Mouse (Mus musculus): ENCODE measurements around the gene Fam71e1. TPM values are rescaled to one million over a fixed set of nuclear protein-coding genes. Genes with fewer than 3 reads are reported as not detected.

Fam71e1 gene
- total RNA-seq, 4 experiments from 2014 or later = 3.4 to 5.4 (median 4.4) TPM

DNA sequence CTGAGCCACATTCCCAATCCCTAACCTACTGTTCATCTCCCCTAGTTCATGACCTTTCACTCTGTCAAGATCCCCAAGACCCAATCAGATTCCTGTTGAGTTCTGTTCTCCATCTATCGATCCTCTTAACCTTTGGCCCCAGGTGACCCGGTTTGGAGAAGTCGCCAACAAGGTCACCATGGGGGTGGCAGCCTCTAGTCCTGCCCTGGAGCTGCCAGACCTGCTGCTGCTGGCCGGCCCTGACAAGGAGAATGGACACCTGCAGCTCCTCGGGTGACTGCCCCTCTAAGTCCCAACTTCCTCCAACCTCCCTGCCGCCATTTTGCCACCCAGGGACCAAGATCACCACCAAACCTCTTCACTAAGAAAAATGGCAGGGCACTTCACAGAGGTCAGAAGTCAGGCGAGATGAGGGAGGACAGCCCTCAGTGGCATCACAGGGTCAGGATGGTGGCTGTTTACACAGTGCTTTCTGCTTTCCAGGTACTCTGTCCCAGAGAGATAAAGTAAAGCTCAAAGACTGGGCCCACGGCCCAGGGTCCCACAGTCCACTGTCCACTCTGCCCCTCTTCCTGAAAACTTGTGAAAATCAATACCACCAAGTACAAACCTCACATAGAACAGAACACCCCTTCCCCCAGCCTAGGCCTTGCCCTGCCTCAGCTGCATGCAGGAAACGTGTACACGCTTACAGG, 1.1 kb downstream of the Fam71e1 start:
- peak in 1 of 2 experiments; percentile 8 for DNase-seq (ENCODE audit: low spot score in 2 of 2)

DNA sequence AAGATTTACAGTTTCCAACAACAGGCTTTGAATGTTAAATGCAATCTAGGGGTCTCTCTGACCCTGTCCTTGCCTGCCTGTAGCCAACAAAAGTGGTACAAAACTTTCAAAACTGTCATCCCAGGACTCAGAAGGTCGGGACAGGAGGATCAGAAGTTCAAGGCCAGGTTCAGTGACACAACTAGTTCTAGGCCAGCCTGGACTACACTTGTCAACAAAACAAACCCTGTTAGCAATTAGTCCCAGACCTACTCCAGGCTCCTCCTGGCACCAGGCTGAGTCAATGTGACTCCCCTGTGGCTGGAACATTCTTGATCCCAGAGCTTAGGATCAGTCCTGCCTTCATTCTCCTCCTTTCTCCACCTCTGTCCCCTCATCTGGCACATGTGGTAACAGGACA, 2.5 kb downstream of the Fam71e1 start:
- DNase-seq (ENCODE audit: low spot score in 2 of 2) = peak in 1 of 2 experiments; percentile 2

DNA sequence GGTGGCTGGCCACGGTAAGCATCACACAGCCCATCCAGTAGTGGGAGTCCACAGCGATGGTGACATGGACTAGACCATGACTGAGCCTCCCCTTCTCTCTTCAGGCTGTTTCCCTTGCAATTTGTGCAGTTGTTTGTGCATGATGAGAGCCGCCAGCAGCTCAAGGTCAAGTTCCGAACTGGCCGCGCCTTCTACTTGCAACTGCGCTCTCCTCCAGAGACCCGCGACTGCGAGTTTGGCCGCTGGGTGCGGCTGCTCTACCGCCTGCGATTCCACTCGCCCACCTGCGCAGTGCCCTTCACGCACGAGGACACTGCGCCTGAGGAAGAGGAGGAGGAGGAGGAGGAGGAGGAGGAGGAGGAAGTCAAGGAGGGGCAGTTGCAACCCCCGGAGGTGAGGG, 3.7 kb downstream of the Fam71e1 start:
- DNase-seq (ENCODE audit: low spot score in 2 of 2) = peak in 1 of 2 experiments; percentile 15

DNA sequence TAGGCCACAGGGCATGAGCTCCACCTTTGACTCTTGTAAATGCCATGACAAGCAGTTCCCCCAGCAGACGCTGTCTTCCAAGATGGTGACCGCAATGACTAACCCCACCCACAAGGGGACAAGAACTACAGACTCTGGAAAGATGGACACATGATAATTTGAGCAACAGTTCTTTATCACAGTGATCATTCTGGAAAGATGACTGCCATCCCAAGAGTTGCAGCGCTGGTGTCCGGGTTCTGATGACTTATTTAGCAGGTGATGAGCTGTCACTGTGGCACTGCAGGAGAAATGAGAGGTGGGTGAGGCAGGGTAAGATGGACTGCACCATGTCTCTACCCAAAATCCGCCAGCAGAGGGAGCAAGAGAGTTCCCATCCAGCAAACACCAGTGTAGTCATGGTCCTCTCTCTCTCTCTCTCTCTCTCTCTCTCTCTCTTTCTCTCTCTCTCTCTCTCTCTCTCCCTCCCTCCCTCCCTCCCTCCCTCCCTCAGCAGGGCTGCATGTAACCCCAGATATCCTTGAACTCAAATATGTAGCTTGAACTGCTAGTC, 5.3 kb downstream of the Fam71e1 start:
- peak in 1 of 2 experiments; percentile 45 for DNase-seq (ENCODE audit: low spot score in 2 of 2)

DNA sequence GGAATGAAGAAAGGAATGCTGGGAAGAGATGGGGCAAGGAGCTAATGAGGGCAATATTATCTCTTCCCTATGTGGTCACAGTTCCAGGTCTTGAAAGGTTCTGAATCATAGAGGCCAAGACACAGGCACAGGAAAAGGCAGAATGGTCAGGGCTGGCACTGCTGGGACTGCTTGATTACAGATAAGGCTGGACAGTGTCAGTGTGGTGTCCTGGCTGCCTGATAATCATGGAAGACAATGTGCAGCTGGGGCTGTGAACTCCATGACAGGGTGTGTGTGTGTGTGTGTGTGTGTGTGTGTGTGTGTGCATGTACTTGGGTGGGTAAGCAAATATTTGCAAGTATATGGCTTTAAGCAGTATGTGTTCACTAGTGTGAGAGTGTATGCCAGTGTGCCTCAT, 11.1 kb downstream of the Fam71e1 start:
- no peak for DNase-seq (ENCODE audit: low spot score in 2 of 2)

DNA sequence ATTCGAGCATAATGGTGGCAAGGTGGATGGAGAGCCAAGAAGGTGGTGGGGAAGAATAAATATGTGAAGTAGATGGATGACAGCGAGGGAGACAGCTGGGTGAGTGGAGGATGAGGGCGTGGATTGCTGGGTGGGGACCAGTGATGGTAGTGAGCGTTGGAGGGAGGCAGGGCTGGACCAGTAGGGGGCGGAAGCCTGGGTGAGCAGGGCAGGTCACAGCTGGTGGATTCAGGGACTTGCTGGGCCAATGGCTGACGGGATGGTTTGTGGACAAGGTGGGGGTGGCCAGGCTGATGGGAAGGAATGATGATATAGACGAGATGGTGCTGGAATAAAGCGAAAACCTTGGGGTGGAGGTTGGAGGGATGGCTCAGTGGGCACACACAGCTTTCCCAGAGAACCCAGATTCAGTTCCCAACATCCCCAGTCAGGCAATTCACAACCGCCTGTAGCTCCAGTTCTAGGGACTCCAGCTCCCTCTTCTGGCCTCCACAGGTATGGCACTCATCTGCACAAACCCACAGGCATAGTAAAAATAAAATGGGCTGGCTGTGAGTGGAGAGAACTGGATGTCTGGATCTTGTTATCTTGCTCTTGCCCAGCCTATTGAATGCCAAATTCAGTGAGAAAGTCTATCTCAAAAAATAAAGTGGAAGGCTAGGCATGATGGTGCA, 23.0 kb downstream of the Fam71e1 start:
- DNase-seq (ENCODE audit: low spot score in 2 of 2) = no peak

DNA sequence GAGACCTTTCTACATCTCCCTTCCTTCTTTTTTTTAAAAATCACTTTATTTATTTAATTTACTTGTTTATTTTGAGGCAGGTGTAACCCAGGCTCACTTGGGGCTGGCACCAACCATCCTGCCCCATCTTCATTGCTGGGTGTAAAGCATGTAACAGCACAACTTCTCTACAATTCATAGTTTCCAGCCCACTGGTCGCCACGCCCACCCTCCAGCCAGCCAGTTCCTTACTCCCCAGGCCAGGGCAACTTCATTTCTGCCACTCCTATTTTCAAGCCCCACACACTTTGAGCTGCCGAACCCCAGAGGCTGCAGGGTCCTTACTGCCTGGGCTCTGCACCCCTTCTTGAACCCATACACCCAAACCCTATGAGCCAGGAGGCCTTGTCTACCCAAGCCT, 24.6 kb downstream of the Fam71e1 start:
- no peak for DNase-seq (ENCODE audit: low spot score in 2 of 2)

DNA sequence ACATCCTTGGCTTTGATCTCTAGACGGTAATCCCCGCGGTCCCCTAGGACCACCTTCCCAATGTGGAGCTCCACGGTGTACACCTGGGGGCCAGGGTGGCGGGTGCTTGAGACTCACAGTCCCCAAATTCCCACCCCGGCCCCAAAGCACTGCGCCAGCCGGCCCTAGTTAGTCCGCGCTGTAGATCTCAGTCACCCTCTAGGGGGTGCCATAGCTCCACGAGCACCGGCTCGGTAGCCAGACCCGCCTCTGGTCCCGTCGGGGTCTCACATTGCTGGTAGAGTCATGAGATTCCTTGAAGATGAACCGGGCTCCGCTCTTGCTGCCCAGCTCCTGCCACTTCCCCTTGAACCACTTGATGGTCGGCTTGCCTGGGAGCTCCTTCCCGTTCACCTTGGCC, 25.3 kb downstream of the Fam71e1 start:
- DNase-seq (ENCODE audit: low spot score in 2 of 2) = peak in 1 of 2 experiments; percentile 64

DNA sequence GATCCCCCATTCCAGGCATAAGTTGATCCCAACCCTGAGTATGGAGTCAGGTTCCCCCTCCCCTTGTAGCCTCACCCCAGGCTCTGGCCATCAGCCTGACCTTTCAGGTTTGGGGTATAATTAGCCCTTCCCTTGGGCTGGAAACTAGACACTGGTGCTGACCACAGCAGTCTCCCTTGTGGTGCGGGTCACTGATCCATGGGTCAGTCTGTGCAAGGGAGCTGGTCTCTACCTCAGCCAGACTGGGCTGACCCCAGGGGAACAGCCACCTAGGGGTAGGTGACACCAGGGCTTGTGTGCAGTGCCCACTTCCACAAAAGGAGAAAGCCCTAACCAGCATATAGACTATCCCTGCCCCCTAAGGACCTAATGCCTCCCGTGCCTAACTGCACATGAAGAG, 26.7 kb downstream of the Fam71e1 start:
- peak; percentile 75 to 81 for DNase-seq (ENCODE audit: low spot score in 2 of 2)

DNA sequence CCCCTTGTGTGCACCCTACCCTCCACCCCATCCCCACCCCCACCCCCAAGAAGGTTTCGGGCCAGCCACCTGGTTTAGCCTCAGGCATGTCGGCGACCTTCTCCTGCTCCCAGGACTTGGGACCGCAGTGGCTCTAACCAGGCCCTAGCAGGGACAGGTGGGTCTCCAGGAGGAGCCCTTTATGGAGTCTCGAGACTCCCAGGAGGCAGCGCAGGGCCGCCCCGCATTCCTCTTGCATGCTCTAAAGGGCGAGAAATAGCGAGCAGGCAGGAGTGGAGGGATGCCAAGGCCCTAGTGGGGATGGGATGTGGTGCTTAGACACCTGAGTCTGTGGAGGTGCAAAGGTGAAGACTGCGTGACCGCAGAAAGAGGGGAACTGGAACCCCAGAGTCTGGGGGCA, 28.1 kb downstream of the Fam71e1 start, which contains the start of gene Mybpc2:
Mybpc2 (minus strand) TSS at position 155 of the 400 bp plus-strand sequence.
- DNase-seq (ENCODE audit: low spot score in 2 of 2) = peak; percentile 80 to 90

DNA sequence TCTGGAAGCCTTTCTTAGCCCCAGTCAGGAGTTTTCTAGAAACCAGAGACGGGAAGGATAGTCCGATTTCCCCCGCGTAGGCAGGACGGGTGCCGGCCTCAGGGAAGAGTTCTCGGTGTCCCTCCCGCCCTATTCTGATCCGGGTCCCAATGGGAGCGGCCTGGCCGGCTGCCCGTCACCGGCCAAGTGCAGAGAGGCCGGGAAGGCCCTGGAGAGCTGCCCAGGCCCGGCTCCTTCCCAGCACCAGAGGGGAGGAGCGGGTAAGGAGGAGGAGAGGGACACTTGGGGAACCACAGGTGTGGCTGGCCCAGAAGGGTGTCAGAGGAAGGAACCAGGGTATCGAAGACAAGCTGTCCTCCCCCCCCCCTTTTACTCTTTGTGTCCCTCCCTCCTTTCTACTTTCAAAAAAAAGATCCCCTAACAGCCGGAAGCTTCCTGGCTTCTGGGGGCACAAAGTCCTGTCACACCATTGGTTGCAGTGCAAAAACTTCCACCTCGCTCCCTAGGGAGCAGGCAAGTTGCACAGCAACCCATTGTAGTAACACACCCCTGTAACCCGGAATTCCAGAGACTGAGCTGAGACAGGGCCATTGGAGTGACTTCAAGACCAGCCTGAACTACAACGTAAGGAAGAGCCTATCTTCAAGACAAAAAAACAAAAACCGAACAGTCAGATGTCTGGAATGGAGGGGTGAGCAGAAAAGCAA, 28.9 kb downstream of the Fam71e1 start:
- DNase-seq (ENCODE audit: low spot score in 2 of 2) = peak; percentile 94 to 97

DNA sequence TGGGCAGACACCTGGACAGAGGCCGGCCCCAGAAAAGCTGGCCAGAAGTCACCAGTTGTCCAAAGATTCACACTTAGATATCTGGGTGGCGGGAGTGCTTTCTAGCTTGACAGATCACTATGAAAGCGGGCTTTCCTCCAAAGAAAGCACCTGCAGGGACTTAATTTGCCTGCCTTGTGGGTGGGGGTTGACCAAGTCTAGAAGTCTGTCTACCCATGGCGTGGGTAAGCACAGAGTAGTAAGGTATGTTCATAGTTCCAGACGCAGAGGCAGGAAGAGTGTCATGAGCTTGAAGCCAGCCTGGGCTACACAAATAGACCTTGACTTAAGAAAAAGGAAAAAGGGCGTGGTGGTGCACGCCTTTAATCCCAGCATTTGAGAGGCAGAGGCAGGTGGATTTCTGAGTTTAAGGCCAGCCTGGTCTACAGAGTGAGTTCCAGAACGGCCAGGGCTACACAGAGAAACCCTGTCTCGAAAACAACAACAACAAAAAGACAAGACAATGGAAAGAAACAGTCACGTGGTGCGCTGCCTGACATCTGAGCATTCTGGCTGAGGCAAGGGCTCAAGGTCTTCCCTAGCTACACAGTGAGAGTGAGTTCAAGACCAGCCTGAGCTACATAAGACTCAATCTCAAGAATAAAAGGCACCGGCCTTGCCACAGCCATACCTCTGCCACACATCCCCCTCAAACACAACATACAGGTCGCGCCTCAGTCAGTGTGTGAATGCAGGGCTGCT, 30.2 kb downstream of the Fam71e1 start:
- DNase-seq (ENCODE audit: low spot score in 2 of 2) = no peak

DNA sequence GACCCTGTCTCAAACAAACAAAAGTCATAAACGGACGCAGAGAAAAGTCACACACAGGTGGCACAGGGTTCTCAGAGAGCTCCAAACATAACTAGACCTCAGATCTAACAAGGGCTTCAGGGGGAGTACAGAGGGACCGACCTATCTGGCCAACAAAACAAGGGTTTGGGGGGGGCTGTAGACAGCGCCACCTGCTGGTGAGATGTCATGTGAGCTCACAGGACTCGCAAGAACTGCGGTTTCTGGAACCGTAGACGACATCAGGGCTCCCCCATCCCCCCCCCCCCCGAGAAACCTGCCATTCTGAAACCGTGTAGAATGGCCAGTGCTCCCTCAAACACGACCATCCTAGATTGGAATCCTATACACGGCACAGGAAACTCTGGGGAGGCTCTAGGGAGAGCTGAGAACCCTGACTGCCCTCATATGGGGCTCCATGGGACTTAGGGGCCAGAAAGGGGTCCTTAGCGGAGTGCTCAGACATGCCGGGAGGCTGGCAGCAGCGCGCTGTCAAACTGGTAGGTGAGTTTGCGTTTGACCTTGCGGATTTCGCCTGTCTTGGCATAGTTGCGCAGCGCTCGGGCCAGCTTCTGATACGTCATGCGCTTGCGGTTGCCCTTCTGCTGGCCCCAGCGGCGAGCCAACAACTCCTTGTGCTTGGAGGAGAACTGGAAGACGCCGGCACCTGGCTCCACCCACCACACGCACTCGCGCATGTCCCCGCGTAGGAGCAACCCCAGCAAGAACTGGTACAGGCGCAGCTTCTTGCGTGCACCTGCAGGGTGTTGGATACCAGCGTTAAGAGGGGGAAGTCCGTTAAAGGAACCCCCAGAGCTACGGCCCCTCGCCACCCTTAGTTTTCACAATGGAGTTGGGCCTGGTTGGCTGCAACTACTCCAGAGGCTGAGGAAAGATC, 31.4 kb downstream of the Fam71e1 start:
- DNase-seq (ENCODE audit: low spot score in 2 of 2) = peak; percentile 84 to 88

DNA sequence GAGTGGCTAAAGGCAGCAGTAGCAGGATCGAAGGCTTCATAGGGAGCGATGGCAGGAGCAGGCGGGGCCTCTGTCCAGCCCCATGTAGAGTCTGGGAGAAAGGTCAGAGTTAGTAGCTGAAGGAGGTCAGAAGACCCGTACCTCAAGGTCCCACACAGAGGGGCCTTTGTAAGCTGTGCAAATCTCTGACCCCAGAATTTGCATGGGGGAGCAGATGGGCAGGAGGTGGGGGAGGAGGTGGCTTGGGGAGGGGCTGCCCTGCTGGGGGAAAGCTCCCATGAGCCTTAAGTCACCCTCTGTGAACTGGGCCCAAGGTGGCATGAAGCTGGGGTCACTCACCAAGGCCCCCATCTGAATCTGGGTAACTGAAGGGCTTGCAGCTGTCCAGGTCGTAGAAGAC, 33.1 kb downstream of the Fam71e1 start:
- DNase-seq (ENCODE audit: low spot score in 2 of 2) = no peak

DNA sequence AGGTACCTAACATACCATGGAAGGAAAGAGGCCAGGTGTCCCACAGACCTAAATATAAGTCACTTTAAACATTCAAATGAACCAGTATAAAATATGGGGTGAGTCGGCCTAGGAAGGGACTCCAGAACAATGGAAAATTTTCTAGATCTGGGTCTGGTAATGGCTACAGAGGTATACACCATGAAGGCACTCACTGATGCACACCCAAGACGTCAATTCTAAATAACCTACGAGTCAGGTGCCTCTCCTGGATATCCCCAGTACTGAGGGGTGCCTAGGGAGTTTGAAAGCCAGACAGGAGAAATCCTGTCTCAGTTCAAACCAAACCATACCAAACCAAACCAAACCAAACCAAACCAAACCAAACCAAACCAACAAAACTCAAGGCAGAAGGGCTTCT, 34.1 kb downstream of the Fam71e1 start:
- DNase-seq (ENCODE audit: low spot score in 2 of 2) = no peak

DNA sequence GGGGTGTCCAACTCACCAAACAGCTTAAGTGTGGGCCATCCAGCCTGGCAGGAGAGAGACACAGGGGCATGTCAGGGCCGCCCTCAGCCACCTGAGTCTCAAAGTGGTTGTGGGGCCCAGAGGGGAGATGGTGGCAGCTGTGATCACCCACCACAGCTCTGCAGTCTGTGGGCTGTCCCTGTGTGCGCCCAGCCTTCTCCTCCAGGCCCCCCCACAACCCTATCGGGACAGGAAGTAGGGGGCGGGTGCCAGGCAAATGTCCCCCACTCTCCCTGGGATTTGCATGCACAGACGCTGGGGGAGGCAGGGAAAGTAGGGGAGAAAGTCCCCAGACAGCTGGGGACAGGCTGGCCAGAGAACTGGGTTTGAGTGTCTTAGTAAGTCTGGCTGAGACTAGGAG, 34.8 kb downstream of the Fam71e1 start:
- no peak for DNase-seq (ENCODE audit: low spot score in 2 of 2)

DNA sequence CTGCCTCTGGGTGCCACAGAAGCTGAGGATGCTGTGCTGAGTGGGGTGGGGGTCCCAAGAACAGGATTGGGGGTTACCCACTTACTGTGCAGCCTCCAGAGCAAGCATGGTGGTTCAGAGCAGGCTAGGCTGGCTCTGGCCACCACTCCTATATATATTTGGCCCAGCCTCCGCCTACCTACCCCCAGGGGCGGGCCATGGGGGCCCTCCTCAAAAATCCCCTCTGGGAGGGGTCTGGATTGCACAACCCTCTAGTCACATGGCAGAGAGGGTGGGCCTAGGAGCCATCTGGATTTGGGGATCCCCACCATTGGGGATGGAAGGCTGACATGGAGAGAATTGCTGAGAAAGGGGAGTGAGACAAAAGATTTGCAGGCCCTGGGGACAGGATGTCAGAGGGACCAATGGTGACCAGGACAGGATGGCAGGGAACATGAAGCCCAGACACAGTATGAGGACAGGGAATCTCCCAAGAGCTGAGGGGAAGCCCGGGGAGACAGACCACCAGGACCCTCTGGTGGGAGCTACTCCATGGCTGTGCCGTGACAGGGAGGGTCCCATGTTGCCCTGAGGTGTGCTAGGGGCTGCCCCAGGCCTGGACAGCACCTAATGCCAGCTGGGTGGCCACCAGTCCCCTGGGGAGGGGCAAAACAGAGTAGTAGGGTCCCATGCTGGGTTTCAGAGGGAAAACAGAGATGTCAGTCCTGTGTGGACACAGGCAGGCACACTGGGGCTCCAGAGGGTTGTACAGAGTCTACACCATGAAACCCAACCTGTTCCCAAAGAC, 35.8 kb downstream of the Fam71e1 start, which contains the start of gene Spib:
Spib (minus strand) TSS at position 126 of the 787 bp plus-strand sequence.
- no peak for DNase-seq (ENCODE audit: low spot score in 2 of 2)

DNA sequence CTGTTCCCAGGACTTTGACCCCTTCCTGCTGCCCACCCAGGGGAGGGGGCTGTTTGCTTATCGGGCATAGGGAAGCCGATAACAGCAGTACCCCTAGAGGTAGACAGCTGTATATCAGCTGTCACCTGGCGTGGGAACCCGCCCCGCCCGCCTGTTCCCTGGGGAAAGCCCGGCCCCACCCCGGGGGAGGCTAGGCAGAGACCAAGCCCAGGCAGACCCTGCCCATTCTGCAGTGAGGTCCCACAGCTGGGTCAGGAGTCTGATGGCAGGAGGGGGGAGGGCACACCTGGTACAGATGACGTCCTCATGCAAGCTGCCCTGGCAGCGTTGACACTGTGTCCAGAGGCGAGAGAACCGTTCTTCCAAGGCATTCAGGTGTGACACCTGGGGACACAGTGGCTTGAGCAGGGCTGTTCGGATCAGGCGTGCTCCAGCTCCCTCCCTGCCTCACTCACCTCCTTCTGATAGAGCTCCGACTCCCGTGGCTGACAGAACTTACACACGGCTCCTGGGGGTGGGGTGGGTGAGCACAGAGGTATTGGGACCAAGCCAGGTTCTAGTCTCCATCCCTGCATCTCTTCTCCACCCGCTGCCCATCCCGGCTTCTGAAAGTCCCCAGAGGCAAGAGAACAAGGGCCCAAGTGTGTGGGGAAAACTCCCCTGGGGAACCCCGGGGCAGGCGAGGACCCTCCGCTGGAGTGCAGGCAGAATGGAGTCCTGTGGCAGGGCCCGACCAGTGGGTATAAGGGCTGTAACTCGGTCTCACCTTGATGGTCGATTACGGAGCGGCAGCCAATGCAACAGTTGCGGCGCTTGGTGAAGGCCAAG, 36.8 kb downstream of the Fam71e1 start:
- DNase-seq (ENCODE audit: low spot score in 2 of 2) = no peak

DNA sequence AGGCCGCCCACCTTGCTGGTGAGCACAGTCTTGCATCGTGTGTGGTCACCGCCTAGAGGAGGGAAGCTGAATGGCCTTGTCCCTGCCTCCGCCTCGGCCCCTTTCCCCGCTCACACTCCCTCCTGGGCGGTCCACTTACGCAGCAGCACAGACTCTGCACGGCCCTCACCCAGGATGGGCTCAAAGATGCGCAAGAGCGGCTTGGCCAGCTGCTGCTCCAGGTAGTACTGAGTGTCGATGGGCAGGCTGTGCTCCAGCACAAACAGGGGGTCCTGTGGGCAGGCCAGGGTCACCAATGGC, 37.3 kb downstream of the Fam71e1 start:
- DNase-seq (ENCODE audit: low spot score in 2 of 2) = no peak
